Mouse (Mus musculus) left cerebral cortex, adult 18-20 months (tissue): ENCODE results near the gene Nsa2. TPM values are rescaled to one million over a fixed set of nuclear protein-coding genes. Genes with fewer than 3 reads are reported as not detected.
"Not testable (repeated sequence)": the region's sequence is repeated elsewhere in the genome, so short reads cannot be mapped to it uniquely, and the experiment has no call there.

Experiments
- DNase-seq, 2 experiments: peaks; one replicate each; pipeline ENCODE4 v3.0.0; 2021 to 2022; ENCODE audit warnings: low spot score in 2 of 2, mixed read lengths in 1 of 2
- long read RNA-seq, 2 experiments: library from polyadenylated mRNA; stranded (forward); transcript quantifications; one replicate each; pipeline ENCODE4 v2.0.0; 2021
- total RNA-seq, 2 experiments: library from RNA; stranded (reverse); gene quantifications; 2 replicates each; pipeline ENCODE4 v1.2.3; 2021

Gene Nsa2
- 10 to 100 TPM; 31.0 to 39.8 TPM for total RNA-seq
- long read RNA-seq, experiment 1, transcript Nsa2-201 (6 exons, 2,700 nt): major isoform, 23 of 25 reads
- long read RNA-seq, experiment 1, partial matches to known transcripts: 1 of 25 reads
- long read RNA-seq, experiment 1, other reads (novel, unspliced or antisense): 1 of 25 reads
- long read RNA-seq, experiment 2, transcript Nsa2-201 (6 exons, 2,700 nt): major isoform, 15 of 22 reads
- long read RNA-seq, experiment 2, partial matches to known transcripts: 3 of 22 reads
- long read RNA-seq, experiment 2, other reads (novel, unspliced or antisense): 4 of 22 reads

GRCm38 (mm10) chr13:97137466-97138400 lies at the start of gene Nsa2, which contains the start of gene Gfm2:
Gene Nsa2 (minus strand): TSS chr13:97137937.
Gene Gfm2 (plus strand): TSS chr13:97137937.
- peak; percentile 87 to 91 for DNase-seq

- DNase-seq: no peak
These were observed 48.6 kb upstream of the Nsa2 start for GRCm38 (mm10) chr13:97186346-97186745.

DNA sequence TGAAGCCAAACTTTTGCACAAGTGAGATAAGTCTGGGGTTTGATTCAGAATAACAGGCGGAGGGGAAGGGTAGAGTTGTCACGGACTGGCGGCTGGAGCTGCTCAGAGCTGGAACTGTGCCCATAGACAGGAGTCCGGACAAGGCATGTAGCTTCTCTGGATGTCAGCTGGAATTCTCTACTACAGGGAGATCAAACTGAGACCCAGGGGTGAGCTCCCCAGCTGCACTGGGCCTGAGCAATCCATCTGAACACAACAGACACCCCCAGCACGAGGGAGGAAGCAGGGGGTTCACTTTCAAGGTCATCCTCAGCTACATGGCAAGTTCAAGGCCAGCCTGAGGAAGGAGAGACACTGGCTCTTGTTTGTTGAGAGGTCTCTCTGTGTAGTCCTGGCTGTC lies 46.9 kb upstream of the Nsa2 start:
- no peak for DNase-seq

- DNase-seq: no peak
These were observed 46.4 kb upstream of the Nsa2 start for GRCm38 (mm10) chr13:97184168-97184567.

GRCm38 (mm10) chr13:97182821-97183220 lies 45.1 kb upstream of the Nsa2 start:
- no peak for DNase-seq

GRCm38 (mm10) chr13:97180113-97180828 lies 42.5 kb upstream of the Nsa2 start:
- DNase-seq: no peak

DNA sequence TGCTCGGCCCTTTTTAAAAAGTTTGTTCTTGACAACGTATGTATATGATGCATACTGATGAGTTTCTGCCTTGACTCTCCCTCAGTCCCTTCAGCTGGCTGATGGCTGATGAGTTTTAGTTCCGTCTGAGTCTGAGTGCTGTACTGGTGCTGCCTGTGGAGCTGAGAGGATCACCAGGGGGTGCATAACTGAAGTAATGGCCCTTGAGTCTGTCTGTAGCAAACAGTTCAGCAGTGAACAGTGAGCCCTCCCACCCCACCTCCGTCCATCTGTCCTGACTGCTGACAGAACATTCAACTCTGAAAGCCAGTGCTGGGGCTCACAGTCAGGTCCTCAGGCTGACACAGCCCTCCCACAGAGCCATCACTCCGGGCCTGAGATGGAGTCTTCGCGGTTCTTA lies 41.2 kb upstream of the Nsa2 start:
- no peak for DNase-seq

- DNase-seq: no peak
These were observed 39.0 kb upstream of the Nsa2 start for GRCm38 (mm10) chr13:97176731-97177130.

- DNase-seq: no peak
These were observed 38.0 kb upstream of the Nsa2 start for GRCm38 (mm10) chr13:97175520-97176264.

DNA sequence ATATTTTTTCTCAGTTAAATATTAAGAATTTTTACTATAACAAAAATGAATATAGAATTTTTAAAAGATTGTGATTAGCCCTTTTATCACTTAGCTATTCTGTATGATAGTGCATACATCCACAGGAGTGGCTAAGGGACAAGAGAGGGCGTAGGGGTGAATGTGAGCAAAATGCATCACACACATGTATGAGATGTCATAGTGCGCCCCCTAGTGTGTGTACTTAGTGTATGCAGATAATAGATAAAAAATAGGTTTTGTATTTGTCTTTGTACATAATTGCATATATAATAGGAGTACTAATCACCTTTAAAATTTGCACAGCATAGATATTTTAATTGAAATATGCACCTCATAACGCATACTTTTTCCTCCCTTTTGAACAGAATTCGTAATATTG lies 8.1 kb upstream of the Nsa2 start:
- DNase-seq: peak in 1 of 2 experiments; percentile 50

DNA sequence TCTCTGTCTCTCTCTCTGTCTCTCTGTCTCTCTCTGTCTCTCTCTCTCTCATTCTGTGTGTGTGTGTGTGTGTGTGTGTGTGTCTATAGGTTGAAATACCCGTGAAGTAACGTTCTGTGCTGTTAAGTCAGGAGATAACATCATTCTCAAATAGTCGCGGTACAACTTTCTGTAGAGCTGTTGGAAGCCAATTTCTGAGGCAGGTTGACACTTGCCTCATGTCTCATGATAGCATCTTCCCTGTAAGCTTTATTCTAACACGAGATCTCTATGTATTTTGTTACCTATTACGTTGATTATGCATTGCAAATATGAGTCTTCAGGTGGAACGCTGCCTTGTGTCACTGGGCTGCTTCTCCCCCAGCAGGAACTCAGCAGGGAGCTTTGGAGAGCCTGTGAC lies 4.6 kb upstream of the Nsa2 start:
- no peak for DNase-seq

- not testable (repeated sequence) for DNase-seq
These were observed 731 bp upstream of the Nsa2 start for GRCm38 (mm10) chr13:97138404-97138931.

GRCm38 (mm10) chr13:97130413-97130812 lies 7.3 kb downstream of the Nsa2 start:
- not testable (repeated sequence) for DNase-seq

DNA sequence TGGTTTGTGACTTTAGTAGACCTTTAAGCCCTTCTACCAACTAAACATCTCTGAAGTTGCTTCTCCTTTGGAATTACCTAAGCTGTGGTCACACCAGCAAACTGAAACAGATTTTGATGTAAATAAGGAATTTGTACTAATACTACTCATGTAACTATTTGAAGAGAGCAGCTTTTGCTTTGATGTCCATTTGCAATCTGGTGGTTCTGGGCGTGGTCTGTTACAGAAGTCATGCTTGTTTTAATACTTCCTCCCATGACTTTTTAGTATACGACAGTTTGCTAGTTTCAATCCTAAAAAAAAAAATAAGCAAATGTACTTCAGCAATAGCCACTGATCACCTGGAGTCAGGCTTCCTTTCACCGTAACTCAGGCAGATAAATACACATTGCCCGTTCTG lies 8.1 kb downstream of the Nsa2 start:
- not testable (repeated sequence) for DNase-seq

DNA sequence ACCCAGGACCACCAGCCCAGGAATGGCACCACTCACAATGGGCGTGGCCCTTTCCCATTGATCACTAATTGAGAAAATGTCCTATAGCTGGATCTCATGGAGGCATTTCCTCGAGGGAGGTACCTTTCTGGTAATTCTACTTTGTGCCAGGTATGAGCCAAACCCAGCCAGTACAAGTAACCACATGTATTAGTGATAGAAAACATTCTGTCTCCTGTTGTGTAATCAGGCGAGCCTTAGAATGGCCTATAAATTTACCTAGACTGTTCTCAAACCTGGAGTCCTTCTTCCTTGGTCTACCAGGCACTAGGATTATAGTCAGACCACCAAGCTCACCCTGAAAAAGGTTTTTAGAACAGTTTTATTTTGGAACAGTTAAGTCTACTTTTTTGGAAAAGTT lies 16.4 kb downstream of the Nsa2 start:
- DNase-seq: no peak

DNA sequence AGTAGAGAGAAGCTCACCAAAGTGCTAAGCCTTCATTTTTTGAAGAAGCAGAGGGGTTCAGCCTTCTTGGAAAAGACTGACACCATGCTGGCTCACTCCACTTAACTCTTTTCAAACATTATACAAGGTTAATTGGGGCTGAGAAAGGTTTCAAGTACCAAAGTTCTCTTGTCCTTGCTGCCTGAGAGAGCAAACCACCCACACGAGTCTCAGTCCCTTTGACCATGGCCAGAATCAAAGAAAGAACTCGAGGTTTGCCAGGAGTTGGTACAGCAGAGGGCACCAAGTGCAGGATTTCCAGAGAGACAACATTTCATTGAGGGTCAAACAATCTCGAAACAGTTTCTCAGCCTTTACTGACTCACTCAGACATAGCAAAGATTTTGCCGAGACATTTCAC lies 28.7 kb downstream of the Nsa2 start:
- no peak for DNase-seq

- not testable (repeated sequence) for DNase-seq
These were observed 30.0 kb downstream of the Nsa2 start for GRCm38 (mm10) chr13:97107721-97108120.

GRCm38 (mm10) chr13:97104996-97105395 lies 32.7 kb downstream of the Nsa2 start:
- DNase-seq: no peak

GRCm38 (mm10) chr13:97099187-97099852 lies 38.4 kb downstream of the Nsa2 start, which contains the start of gene Gm6169:
Gene Gm6169 (minus strand): TSS chr13:97099237.
- DNase-seq: peak; percentile 65 to 67

- no peak for DNase-seq
These were observed 42.0 kb downstream of the Nsa2 start for GRCm38 (mm10) chr13:97095726-97096125.
